ENCODE assay signal across 8 mouse cellular contexts in the genomic region with DNA sequence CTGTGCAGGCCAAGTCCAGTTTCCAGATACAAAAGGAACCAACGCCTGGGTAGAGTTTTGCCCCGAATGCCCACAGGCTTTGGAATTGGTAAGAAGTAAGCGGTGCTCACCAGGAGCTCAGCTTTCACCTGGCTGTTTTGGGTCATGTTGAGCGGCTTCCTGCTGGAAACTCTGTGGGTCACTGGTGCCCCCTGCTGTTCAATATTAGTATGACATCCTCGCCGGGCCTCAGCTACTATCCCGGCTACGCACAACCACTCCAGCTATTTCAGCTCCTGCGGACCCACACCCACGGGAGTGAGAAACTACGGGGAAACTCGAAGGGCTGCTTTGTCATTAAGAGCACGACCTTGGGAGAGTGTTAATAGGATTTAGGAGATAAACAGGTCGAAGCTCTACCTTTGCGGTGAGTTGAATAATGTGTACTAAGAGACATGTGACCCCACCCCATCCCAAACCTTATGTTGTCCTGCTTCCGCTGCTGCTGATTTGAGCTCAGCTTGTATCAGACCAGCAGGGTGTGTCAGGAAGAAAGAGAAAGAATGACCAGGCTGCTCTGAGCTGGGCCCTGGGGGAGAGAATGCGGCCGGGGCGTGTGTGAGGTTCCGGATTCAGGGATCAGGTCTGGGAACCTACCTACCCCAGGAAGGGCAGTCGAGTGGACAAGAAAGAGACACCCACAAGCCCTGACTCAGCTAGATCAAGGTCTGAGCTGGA. TPM values are rescaled to one million over a fixed set of nuclear protein-coding genes. Genes with fewer than 3 reads are reported as not detected.
DNase-seq lines count a peak whose midpoint lies in the region; ATAC-seq and TF ChIP-seq lines count a peak whose summit lies in the region.

No protein-coding gene starts in this region.

- peak; percentile 84 for DNase-seq in hindbrain, embryonic 10.5 days (ENCODE audit: low spot score)
- peak; percentile 72 for DNase-seq in cerebellum, adult 9-11 months
- peak; percentile 82 for DNase-seq in gastrocnemius, adult 18-20 months (ENCODE audit: low spot score)
- peak; percentile 82 for DNase-seq in induced T-regulatory cell, adult 2 months (ENCODE audit: low read depth)
- DNase-seq in left cerebral cortex, adult 9 months (ENCODE audit: low spot score in 2 of 2) = peak; percentile 30 to 85
- DNase-seq in midbrain, postnatal 0 days (ENCODE audit: low spot score) = peak; percentile 78
- DNase-seq in spleen, adult 2 months (ENCODE audit: low read depth in 1 of 2, low spot score in 2 of 2) = peak; percentile 19 to 68

- peaks cover 12% of the 10 kb centered on the region for H3K4me1 ChIP-seq in hindbrain, embryonic 10.5 days (replicated peaks)
- no peaks in the 10 kb centered on the region for H3K4me1 ChIP-seq in hindbrain, embryonic 13.5 days (replicated peaks)
- H3K4me1 ChIP-seq in midbrain, postnatal 0 days (ENCODE audit: insufficient read depth, low read length) = no peaks in the 10 kb centered on the region
- no peaks in the 10 kb centered on the region for H3K4me1 ChIP-seq in spleen, adult 2 months (ENCODE audit: control insufficient read depth, insufficient read depth, insufficient read length)

- H3K9ac ChIP-seq in hindbrain, embryonic 13.5 days = no peak overlapping the region
- no peak overlapping the region for H3K9ac ChIP-seq in midbrain, postnatal 0 days (replicated peaks; ENCODE audit: low read length, poor library complexity, severe bottlenecking)

- 24% methylated on average over 21 of the region's 21 CpGs for WGBS in hindbrain, embryonic 10.5 days
- 29% methylated on average over 21 of the region's 21 CpGs for WGBS in hindbrain, embryonic 13.5 days
- 24% methylated on average over 21 of the region's 21 CpGs for WGBS in midbrain, postnatal 0 days
- 28% methylated on average over 21 of the region's 21 CpGs for WGBS in spleen, adult 2 months

- no peaks in the 10 kb centered on the region for H3K9me3 ChIP-seq in hindbrain, embryonic 10.5 days
- H3K9me3 ChIP-seq in hindbrain, embryonic 13.5 days = no peaks in the 10 kb centered on the region
- no peaks in the 10 kb centered on the region for H3K9me3 ChIP-seq in midbrain, postnatal 0 days (ENCODE audit: low read length)

- no peak overlapping the region for H3K27ac ChIP-seq in hindbrain, embryonic 10.5 days
- no peak overlapping the region for H3K27ac ChIP-seq in hindbrain, embryonic 13.5 days
- H3K27ac ChIP-seq in midbrain, postnatal 0 days (ENCODE audit: low read depth, low read length) = no peak overlapping the region
- no peak overlapping the region for H3K27ac ChIP-seq in spleen, adult 2 months (ENCODE audit: insufficient read depth, low read length)

- peaks cover 40% of the 10 kb centered on the region for H3K27me3 ChIP-seq in hindbrain, embryonic 10.5 days (ENCODE audit: insufficient read depth, poor library complexity, severe bottlenecking)
- H3K27me3 ChIP-seq in hindbrain, embryonic 13.5 days = peaks cover 37% of the 10 kb centered on the region
- H3K27me3 ChIP-seq in midbrain, postnatal 0 days (ENCODE audit: insufficient read depth, low read length) = peaks cover 2% of the 10 kb centered on the region; the same call in 1 of the 2 replicates
- no peaks in the 10 kb centered on the region for H3K27me3 ChIP-seq in spleen, adult 2 months (ENCODE audit: control insufficient read depth, insufficient read depth, low read length)

- H3K36me3 ChIP-seq in hindbrain, embryonic 10.5 days = no peaks in the 10 kb centered on the region
- H3K36me3 ChIP-seq in hindbrain, embryonic 13.5 days = no peaks in the 10 kb centered on the region
- H3K36me3 ChIP-seq in midbrain, postnatal 0 days (ENCODE audit: insufficient read depth, low read length) = no peaks in the 10 kb centered on the region
- H3K36me3 ChIP-seq in spleen, adult 2 months (ENCODE audit: control insufficient read depth, insufficient read depth, low read length) = no peaks in the 10 kb centered on the region

- H3K4me2 ChIP-seq in hindbrain, embryonic 13.5 days = no peak overlapping the region
- no peak overlapping the region for H3K4me2 ChIP-seq in midbrain, postnatal 0 days (ENCODE audit: low read depth, low read length, poor library complexity, severe bottlenecking)

- no peak overlapping the region for H3K4me3 ChIP-seq in hindbrain, embryonic 10.5 days
- H3K4me3 ChIP-seq in hindbrain, embryonic 13.5 days = no peak overlapping the region
- no peak overlapping the region for H3K4me3 ChIP-seq in midbrain, postnatal 0 days (ENCODE audit: low read depth, low read length)
- no peak overlapping the region for H3K4me3 ChIP-seq in spleen, adult 2 months (ENCODE audit: extremely low read depth, insufficient read depth, insufficient read length)

- TF ChIP-seq CTCF in midbrain, postnatal 0 days (IDR thresholded peaks at IDR 0.05) = peak; percentile 93
- peak; percentile 73; the same call in 1 of the 2 replicates for TF ChIP-seq CTCF in spleen, adult 2 months (IDR thresholded peaks at IDR 0.05; ENCODE audit: extremely low read depth, insufficient read depth, insufficient read length, insufficient replicate concordance)

- TF ChIP-seq POLR2A in spleen, adult 2 months (IDR thresholded peaks at IDR 0.05; ENCODE audit: low read depth, low read length) = no peak

- no peak for ATAC-seq in hindbrain, embryonic 13.5 days (ENCODE audit: low FRiP score)
- ATAC-seq in midbrain, postnatal 0 days (ENCODE audit: low FRiP score) = no peak

RNA-seq across cellular contexts. Expression of a gene that starts 16.2 kb away (rescaled TPM):
- 0.81 and 1.6 TPM in 2 replicates for polyA plus RNA-seq in hindbrain, embryonic 10.5 days (2016; fragmentation: Nextera tagmentation; extraction: Ambion mirVana)
- 0.43 and 0.56 TPM in 2 replicates for polyA plus RNA-seq in hindbrain, embryonic 13.5 days (2015; fragmentation: Nextera tagmentation; extraction: Ambion mirVana)
- 1 to 10 TPM; 1.3 to 3.8 TPM for total RNA-seq in gastrocnemius, adult 18-20 months (2021)
- 0.66 and 1.0 TPM in 2 replicates for total RNA-seq in midbrain, postnatal 0 days (2014; rRNA removed)
- 0.83 and 1.2 TPM in 2 replicates for polyA plus RNA-seq in midbrain, postnatal 0 days (2015; fragmentation: Nextera tagmentation; extraction: Ambion mirVana)
- 0.22 and 0.40 TPM in 2 replicates for polyA plus RNA-seq in spleen, adult 2 months (2012; rRNA removed)

RNA-seq across cellular contexts. Expression of a gene that starts 56.4 kb away (rescaled TPM):
- 1.1 and 1.3 TPM in 2 replicates for polyA plus RNA-seq in hindbrain, embryonic 10.5 days (2016; fragmentation: Nextera tagmentation; extraction: Ambion mirVana)
- polyA plus RNA-seq in hindbrain, embryonic 13.5 days (2015; fragmentation: Nextera tagmentation; extraction: Ambion mirVana) = 0.42 TPM in 1 of 2 replicates, not detected in the other
- not detected for total RNA-seq in gastrocnemius, adult 18-20 months (2021)
- 0.11 TPM in 1 of 2 replicates, not detected in the other for total RNA-seq in midbrain, postnatal 0 days (2014; rRNA removed)
- 0.12 TPM in 1 of 2 replicates, not detected in the other for polyA plus RNA-seq in midbrain, postnatal 0 days (2015; fragmentation: Nextera tagmentation; extraction: Ambion mirVana)
- 0.05 and 0.20 TPM in 2 replicates for polyA plus RNA-seq in spleen, adult 2 months (2012; rRNA removed)
